Mouse (Mus musculus) kidney, postnatal 0 days (tissue): ENCODE data around the gene Eng. TPM values are rescaled to one million over a fixed set of nuclear protein-coding genes. Genes with fewer than 3 reads are reported as not detected.

Source experiments
- ATAC-seq: fragments of 200-750 bp; cut with Nextera tagmentation; replicated peaks from 2 replicates; pipeline ENCODE4 v1.8.0; 2017; ENCODE audit warnings: low read depth, moderate number of reproducible peaks, moderate TSS enrichment, moderate library complexity; ENCODE audit not compliant: low FRiP score
- DNase-seq: peaks from one replicate; pipeline ENCODE4 v3.0.0-alpha.2; 2016; ENCODE audit warnings: low spot score
- H3K27ac ChIP-seq: fragments of 300-500 bp; sonication (generic); 2 replicates; pipeline ENCODE4 v1.5.1; 2014; ENCODE audit warnings: mild to moderate bottlenecking
- H3K27me3 ChIP-seq: fragments of 300-500 bp; sonication (generic); 2 replicates; pipeline ENCODE4 v1.6.1; 2014; ENCODE audit warnings: low read length, mixed read lengths; ENCODE audit not compliant: insufficient read depth
- H3K36me3 ChIP-seq: fragments of 300-500 bp; sonication (generic); 2 replicates; pipeline ENCODE4 v1.6.1; 2014; ENCODE audit warnings: low read length, mixed read lengths; ENCODE audit not compliant: insufficient read depth
- H3K4me1 ChIP-seq: fragments of 300-500 bp; sonication (generic); replicated peaks from 2 replicates; pipeline ENCODE4 v1.6.1; 2014; ENCODE audit warnings: antibody characterized with exemption, low read length, mixed read lengths; ENCODE audit not compliant: insufficient read depth
- H3K4me2 ChIP-seq: fragments of 300-500 bp; sonication (generic); 2 replicates; pipeline ENCODE4 v1.6.1; 2014; ENCODE audit warnings: mild to moderate bottlenecking, low read length, moderate library complexity, mixed read lengths
- H3K4me3 ChIP-seq: fragments of 300-500 bp; sonication (generic); replicated peaks from 2 replicates; pipeline ENCODE4 v1.5.1; 2014; ENCODE audit warnings: low read depth, low read length
- H3K9ac ChIP-seq: fragments of 300-500 bp; sonication (generic); 2 replicates; pipeline ENCODE4 v1.6.1; 2014; ENCODE audit warnings: low read depth, low read length
- H3K9me3 ChIP-seq: fragments of 300-500 bp; sonication (generic); replicated peaks from 2 replicates; pipeline ENCODE4 v1.6.1; 2016; ENCODE audit warnings: low read length, inconsistent platforms, mixed read lengths
- CTCF ChIP-seq: IDR thresholded peaks from 2 replicates; pipeline ENCODE4 v1.5.1; 2016; ENCODE audit warnings: antibody characterized with exemption, low read depth, mild to moderate bottlenecking, moderate library complexity
- WGBS: fragments of 180-500 bp; shearing (Covaris S2); extraction: QIAGEN DNeasy Blood & Tissue Kit; methylation state at CpG from one replicate; pipeline ENCODE4 v1.1.7; 2014; 5-methylcytosine and 5-hydroxymethylcytosine counted together
- polyA plus RNA-seq: library from polyadenylated mRNA; unstranded; fragments of >200 nt; fragmentation: Nextera tagmentation; extraction: Ambion mirVana; gene quantifications from 2 replicates; pipeline ENCODE4 v1.2.1, GENCODE M21; 2015

Gene Eng
- polyA plus RNA-seq, 1 experiment from 2014 or later: 71.6 TPM

- Histone ChIP-seq H3K9me3 (no peaks in the 10 kb centered on the region), H3K36me3 (no peaks in the 10 kb centered on the region), H3K27me3 (no peaks in the 10 kb centered on the region), H3K9ac (no peak overlapping the region), H3K4me2 (no peak overlapping the region), H3K27ac (no peak overlapping the region), H3K4me3 (no peak overlapping the region), H3K4me1 (peaks cover 23% of the 10 kb centered on the region)
- ATAC-seq: no peak
- WGBS: 80% methylated on average over 8 of the region's 9 CpGs
- no peak for DNase-seq
- TF ChIP-seq CTCF: no peak
Observed at GRCm38 (mm10) chr2:32630036-32630435, 16.4 kb upstream of the Eng start.

- no peak for TF ChIP-seq CTCF
- no peak for ATAC-seq
- 89% methylated on average over 10 of the region's 10 CpGs for WGBS
- no peak for DNase-seq
- no peak overlapping the region for H3K27ac ChIP-seq
- H3K9me3 ChIP-seq: no peaks in the 10 kb centered on the region
- H3K4me3 ChIP-seq: no peak overlapping the region
- H3K27me3 ChIP-seq: no peaks in the 10 kb centered on the region
- H3K4me2 ChIP-seq: no peak overlapping the region
- H3K36me3 ChIP-seq: no peaks in the 10 kb centered on the region
- H3K9ac ChIP-seq: no peak overlapping the region
- H3K4me1 ChIP-seq: peaks cover 13% of the 10 kb centered on the region; the same call in 1 of the 2 replicates
Observed at GRCm38 (mm10) chr2:32631046-32631445, 15.3 kb upstream of the Eng start.

GRCm38 (mm10) chr2:32631737-32632394, 14.5 kb upstream of the Eng start:
- Histone ChIP-seq H3K9ac (no peak overlapping the region), H3K27ac (no peak overlapping the region), H3K4me3 (no peak overlapping the region), H3K4me1 (peaks cover 7% of the 10 kb centered on the region; the same call in 1 of the 2 replicates), H3K27me3 (no peaks in the 10 kb centered on the region), H3K36me3 (no peaks in the 10 kb centered on the region), H3K9me3 (no peaks in the 10 kb centered on the region), H3K4me2 (no peak overlapping the region)
- 53% methylated on average over 7 of the region's 7 CpGs for WGBS
- TF ChIP-seq CTCF: peak; percentile 96
- DNase-seq: peak; percentile 94
- peak; percentile 46; the same call in 1 of the 2 replicates for ATAC-seq

DNA sequence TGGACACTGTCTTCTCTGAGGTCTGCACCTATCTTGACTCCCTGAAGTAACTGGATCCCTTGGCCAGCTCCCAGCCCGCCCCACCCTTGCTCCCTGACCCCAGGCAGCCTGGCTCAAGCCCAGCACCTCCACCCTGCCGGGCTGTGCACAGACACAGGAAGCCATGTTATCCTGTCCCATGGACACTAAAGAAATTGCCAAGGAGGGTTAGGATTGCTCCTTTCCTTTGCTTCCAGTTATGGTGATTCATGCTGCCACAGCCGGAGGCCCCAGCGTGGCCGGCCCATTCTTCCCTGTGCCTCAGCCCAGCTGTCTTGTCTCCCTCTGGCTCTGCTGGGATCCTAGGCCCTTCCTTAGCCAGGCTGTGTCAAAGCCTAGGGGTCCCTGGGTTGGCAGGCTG, 12.7 kb upstream of the Eng start:
- Histone ChIP-seq H3K4me3 (no peak overlapping the region), H3K27ac (peak overlapping the region; percentile 72), H3K9me3 (no peaks in the 10 kb centered on the region), H3K36me3 (no peaks in the 10 kb centered on the region), H3K9ac (no peak overlapping the region), H3K4me1 (peaks cover 13% of the 10 kb centered on the region), H3K4me2 (no peak overlapping the region), H3K27me3 (no peaks in the 10 kb centered on the region)
- ATAC-seq: no peak
- TF ChIP-seq CTCF: no peak
- DNase-seq: peak; percentile 59
- whole genome bisulfite sequencing: 44% methylated on average over 5 of the region's 5 CpGs

- H3K4me3 ChIP-seq: no peak overlapping the region
- H3K4me2 ChIP-seq: no peak overlapping the region
- peaks cover 9% of the 10 kb centered on the region for H3K4me1 ChIP-seq
- no peak for TF ChIP-seq CTCF
- DNase-seq: no peak
- no peaks in the 10 kb centered on the region for H3K36me3 ChIP-seq
- H3K9me3 ChIP-seq: no peaks in the 10 kb centered on the region
- no peak for ATAC-seq
- H3K27me3 ChIP-seq: no peaks in the 10 kb centered on the region
- H3K27ac ChIP-seq: peak overlapping the region; percentile 72
- H3K9ac ChIP-seq: no peak overlapping the region
- 87% methylated on average over 10 of the region's 10 CpGs for WGBS
Observed at GRCm38 (mm10) chr2:32634277-32635105, 11.9 kb upstream of the Eng start.

- no peak for ATAC-seq
- no peaks in the 10 kb centered on the region for H3K9me3 ChIP-seq
- no peaks in the 10 kb centered on the region for H3K27me3 ChIP-seq
- H3K4me2 ChIP-seq: no peak overlapping the region
- no peak for TF ChIP-seq CTCF
- 0 out of 2 replicates have a peak overlapping the region, but pooled peaks have one; percentile 70 for H3K27ac ChIP-seq
- DNase-seq: no peak
- H3K9ac ChIP-seq: no peak overlapping the region
- WGBS: 67% methylated on average over 7 of the region's 7 CpGs
- H3K4me1 ChIP-seq: peaks cover 9% of the 10 kb centered on the region
- no peaks in the 10 kb centered on the region for H3K36me3 ChIP-seq
- H3K4me3 ChIP-seq: no peak overlapping the region
Observed at GRCm38 (mm10) chr2:32636617-32637016, 9.8 kb upstream of the Eng start.
